Mouse (Mus musculus) fat pad, adult 2 months (tissue): ENCODE data around the gene Fgf7.

Source experiments
- DNase-seq: peaks from one replicate; pipeline ENCODE4 v3.0.0-alpha.2; 2011; ENCODE audit warnings: low read depth, low spot score; ENCODE audit errors: extremely low read depth

Gene Fgf7

DNA sequence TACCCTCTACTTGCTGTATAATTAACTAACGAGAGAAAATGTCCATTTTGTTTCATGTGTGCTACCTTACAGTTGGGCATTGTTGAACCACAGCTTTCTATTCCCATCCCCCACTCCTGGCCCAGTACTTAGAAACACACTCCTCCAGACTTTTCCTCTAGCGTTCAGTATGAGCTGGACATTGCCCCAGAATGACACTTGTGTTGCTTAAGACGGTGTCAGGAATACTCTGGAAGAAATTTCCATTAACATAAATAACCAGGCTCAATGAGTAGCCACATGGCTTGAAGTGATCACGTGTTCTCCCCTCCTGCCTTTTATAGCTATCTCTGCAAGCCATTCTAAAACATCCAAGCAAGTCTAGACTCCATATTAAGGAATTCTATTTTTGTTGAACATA is 26.1 kb downstream of the Fgf7 start:
- DNase-seq = peak; percentile 1

DNA sequence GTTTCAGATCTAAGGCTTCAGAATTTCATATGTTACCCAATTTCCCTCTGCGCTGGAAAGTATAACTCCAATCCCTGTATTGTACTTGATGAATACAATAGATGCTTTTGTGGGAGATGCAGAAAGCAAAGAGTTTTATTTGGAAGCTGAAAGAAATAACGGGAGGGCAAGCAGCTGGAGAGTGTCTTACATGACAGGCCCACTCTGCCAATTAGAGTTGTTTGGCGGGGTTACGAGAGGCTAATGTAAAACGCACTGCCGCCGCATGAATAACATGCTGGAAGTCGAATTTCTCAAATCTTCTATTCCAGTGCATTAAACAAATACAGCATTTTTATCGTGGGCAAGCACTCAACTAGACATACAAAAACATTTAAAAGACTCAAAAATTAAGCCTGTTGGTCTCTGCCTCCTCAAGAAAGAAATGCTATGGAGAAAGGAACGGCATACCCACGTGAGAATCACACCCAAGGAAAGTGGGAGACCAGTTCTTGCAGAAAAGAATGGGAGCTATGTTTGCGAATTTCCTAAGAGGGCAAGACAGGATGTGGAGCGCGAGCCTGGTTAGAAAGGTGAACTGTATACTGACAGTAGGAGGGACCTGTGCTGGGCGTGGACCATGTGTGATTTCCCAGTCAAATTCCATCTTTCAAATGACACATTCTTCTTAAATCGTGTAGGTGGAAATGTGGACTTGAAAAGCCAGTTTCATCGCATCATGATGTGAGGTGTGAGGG is 26.7 kb downstream of the Fgf7 start:
- DNase-seq = no peak

GRCm38 (mm10) chr2:126062876-126063275 is 28.4 kb downstream of the Fgf7 start:
- no peak for DNase-seq

DNA sequence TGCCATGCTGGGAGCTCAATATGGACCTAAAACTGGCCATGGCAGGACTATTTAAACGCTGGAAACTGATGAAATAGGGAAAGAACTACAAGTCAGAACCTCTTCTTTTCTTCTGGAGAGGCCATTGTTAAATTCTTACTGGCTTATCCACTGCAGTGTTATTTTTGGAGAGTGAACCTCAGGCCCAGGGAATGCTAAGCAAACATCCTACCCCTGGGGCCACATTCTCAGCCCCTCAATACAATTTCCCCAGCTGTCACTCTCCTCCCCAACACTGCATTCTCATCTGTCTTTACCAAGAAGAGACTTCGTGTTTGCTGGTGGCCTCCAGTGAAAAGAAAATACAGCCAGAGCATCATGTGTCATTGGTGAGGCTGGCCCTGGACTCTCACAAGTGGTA is 30.4 kb downstream of the Fgf7 start:
- DNase-seq = no peak

- no peak for DNase-seq
Observed at GRCm38 (mm10) chr2:126065303-126065856, 30.9 kb downstream of the Fgf7 start.

- no peak for DNase-seq
Observed at GRCm38 (mm10) chr2:126069740-126070139, 35.3 kb downstream of the Fgf7 start.

- no peak for DNase-seq
Observed at GRCm38 (mm10) chr2:126073744-126074143, 39.3 kb downstream of the Fgf7 start.

GRCm38 (mm10) chr2:126076506-126076905 is 42.0 kb downstream of the Fgf7 start:
- no peak for DNase-seq

GRCm38 (mm10) chr2:126079086-126079485 is 44.6 kb downstream of the Fgf7 start:
- DNase-seq = no peak

- DNase-seq = no peak
Observed at GRCm38 (mm10) chr2:126084326-126084725, 49.9 kb downstream of the Fgf7 start.

GRCm38 (mm10) chr2:126086187-126086586 is 51.7 kb downstream of the Fgf7 start:
- no peak for DNase-seq

DNA sequence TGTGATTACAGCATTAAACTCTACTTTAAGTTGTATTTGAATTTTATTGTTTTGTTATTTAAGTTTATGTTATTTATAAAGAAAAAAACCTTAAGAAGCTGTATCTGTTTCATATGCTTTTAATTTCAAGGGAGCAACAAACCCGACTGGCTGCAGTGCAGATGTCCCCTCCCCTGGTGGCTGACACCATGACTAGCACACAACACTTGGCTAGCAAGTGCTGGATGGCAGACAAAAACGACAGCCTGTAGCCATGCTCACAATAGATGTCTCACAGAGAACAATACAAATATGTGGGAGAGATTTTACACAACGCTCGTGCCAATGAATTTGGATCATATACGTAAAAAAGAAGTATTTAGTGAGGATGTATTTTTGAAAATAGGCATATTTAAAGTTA is 56.0 kb downstream of the Fgf7 start:
- DNase-seq = no peak

DNA sequence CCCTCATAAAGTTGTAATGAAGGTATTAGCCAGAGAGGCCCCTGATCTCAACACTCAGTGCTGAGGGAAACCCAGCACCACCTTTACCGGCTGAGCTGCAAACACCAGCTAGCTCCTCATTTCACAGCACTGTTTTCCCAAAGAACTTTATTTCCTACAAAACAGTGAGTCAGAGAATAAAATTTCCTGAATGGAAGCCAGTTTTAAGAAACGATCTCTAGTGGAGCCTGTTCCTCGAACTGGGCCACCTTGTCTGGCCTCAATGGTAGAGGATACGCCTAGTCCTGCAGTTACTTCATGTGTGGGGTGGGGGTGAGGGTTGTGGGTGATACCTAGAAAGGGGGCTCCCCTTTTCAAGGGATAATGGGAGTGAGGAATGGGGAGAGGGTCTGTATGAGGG is 60.2 kb downstream of the Fgf7 start:
- no peak for DNase-seq
